Mouse (Mus musculus): Measurements from ENCODE around the gene Jagn1. TPM values are rescaled to one million over a fixed set of nuclear protein-coding genes. Genes with fewer than 3 reads are reported as not detected.

Gene Jagn1
- total RNA-seq, 4 experiments from 2014 or later: 38.5 to 47.0 (median 39.7) TPM

DNA sequence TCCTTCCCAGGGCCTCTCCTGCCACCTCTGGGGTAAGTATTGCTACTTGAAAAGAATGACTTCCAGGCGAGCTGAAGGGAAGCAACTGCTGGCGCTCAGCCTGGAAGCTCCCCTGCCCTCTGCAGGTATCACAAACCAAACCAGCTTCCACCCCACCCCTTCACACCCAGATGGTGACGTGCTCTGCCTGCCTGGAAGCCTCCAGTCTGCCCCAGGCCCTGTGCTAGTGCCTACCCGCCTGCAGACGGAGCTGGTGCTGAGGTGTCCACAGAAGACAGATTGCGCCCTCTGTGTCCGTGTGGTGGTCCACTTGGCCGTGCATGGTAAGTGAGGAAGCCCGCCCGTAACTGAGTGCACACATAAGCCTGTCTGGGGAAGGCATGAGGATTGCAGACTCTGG lies 29.7 kb downstream of the Jagn1 start:
- no peak for DNase-seq (ENCODE audit: low spot score in 2 of 2)

GRCm38 (mm10) chr6:113473246-113473645 lies 30.9 kb downstream of the Jagn1 start:
- DNase-seq (ENCODE audit: low spot score in 2 of 2): no peak

DNA sequence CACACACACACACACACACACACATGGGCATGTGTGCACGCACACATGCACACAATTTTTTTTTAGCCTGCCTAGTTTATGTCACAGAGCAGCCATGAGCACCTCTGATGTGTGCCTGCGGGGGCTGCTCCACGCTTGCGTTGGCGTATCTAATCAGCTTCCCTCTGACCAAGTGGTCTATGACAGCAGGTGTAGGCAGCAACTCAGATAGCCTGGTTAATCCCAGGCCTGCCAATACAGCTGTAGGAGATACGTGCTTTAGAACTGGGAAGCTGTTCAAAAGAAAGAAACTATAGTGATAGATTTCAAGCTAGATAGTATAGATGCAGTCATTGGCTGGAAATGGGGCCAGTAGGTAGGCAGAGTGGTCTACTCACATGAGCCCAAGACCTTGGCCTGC lies 31.3 kb downstream of the Jagn1 start:
- DNase-seq (ENCODE audit: low spot score in 2 of 2): no peak

GRCm38 (mm10) chr6:113477353-113477752 lies 35.0 kb downstream of the Jagn1 start:
- no peak for DNase-seq (ENCODE audit: low spot score in 2 of 2)

DNA sequence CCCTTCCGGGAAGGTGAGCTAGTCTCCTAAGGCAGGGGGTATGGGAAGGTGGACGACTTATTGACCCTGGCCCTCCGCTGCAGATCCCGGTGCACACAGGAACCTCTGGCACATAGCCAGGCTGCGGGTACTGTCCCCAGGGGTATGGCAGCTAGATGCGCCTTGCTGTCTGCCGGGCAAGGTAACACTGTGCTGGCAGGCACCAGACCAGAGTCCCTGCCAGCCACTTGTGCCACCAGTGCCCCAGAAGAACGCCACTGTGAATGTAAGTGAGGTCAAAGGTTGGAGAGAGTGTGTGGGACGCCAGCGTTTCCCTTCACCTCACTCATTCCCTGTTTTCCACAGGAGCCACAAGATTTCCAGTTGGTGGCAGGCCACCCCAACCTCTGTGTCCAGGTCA lies 36.5 kb downstream of the Jagn1 start:
- no peak for DNase-seq (ENCODE audit: low spot score in 2 of 2)

DNA sequence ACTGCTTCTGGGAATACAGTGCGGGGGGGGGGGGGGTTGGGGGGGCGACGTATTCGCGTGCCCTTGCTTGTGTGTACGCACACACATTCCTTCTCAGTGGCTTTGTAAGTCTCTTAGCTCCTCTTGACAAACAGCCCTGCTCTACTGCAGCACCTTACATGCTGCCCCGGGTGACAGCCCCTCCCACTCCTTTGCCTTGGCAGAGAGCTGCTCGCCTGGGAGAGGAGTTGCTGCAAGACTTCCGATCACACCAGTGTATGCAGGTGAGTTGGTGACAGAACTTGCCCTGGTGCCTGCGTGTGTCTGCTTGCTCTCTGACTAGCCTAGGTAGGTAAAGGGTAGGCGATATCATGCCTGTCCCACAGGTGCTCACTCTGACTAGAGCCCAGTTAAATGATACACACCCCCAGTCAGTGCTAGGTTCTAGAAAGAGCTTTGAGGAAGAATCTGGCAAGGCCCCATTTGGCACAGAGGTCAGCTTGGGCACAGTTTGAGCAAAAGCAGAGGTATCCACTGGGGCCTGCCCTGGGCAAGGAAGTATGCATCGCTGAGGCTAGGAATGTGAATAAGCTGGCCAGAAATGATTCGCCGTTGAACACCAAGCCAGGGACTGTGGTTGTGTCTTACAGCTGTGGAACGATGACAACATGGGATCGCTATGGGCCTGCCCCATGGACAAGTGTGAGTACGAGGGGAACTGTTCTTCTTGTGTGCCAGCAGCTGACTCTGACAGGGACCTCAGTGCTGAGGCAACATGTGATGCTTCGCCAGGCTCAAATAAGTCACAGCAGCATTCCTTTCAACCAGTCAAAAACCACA lies 38.4 kb downstream of the Jagn1 start:
- DNase-seq (ENCODE audit: low spot score in 2 of 2): no peak

GRCm38 (mm10) chr6:113482477-113483099 lies 40.2 kb downstream of the Jagn1 start:
- no peak for DNase-seq (ENCODE audit: low spot score in 2 of 2)

- DNase-seq (ENCODE audit: low spot score in 2 of 2): peak; percentile 94
Observed at GRCm38 (mm10) chr6:113483100-113483615, 40.8 kb downstream of the Jagn1 start, which contains the start of gene Creld1. Creld1 (plus strand) TSS chr6:113483297.

GRCm38 (mm10) chr6:113483729-113484128 lies 41.4 kb downstream of the Jagn1 start:
- DNase-seq (ENCODE audit: low spot score in 2 of 2): no peak

DNA sequence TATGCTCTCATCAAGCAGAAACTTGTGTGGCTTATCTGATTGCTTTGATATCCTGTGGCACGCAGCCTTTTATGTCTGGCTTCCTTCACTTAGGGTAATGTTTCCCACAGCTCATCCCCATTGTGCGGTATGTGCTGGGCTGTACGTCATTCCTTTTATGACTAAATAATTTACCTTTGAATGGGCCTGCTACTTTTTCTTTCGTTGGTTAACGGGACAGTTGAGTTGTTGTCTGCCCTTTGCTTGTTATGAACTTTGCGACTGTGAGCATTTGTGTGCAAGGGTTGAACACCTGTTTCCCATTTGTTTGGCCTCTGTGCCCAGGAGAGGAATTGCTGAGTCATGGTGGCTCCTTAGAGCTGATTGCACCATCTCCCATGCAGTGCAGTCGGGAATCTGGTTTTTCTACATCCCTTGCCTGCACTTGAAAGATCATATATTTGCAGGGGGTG lies 44.8 kb downstream of the Jagn1 start:
- no peak for DNase-seq (ENCODE audit: low spot score in 2 of 2)

DNA sequence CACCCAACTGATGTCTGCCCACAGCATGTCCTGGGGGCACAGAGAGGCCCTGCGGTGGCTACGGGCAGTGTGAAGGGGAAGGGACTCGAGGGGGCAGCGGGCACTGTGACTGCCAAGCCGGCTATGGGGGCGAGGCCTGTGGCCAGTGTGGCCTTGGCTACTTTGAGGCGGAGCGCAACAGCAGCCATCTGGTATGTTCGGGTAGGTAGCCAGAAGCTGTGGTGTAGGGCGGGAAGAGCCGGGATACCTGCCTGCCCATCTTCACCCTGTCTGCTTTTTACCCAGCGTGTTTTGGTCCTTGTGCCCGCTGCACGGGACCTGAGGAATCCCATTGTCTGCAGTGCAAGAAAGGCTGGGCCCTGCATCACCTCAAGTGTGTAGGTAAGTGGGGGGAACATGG lies 47.0 kb downstream of the Jagn1 start:
- no peak for DNase-seq (ENCODE audit: low spot score in 2 of 2)

DNA sequence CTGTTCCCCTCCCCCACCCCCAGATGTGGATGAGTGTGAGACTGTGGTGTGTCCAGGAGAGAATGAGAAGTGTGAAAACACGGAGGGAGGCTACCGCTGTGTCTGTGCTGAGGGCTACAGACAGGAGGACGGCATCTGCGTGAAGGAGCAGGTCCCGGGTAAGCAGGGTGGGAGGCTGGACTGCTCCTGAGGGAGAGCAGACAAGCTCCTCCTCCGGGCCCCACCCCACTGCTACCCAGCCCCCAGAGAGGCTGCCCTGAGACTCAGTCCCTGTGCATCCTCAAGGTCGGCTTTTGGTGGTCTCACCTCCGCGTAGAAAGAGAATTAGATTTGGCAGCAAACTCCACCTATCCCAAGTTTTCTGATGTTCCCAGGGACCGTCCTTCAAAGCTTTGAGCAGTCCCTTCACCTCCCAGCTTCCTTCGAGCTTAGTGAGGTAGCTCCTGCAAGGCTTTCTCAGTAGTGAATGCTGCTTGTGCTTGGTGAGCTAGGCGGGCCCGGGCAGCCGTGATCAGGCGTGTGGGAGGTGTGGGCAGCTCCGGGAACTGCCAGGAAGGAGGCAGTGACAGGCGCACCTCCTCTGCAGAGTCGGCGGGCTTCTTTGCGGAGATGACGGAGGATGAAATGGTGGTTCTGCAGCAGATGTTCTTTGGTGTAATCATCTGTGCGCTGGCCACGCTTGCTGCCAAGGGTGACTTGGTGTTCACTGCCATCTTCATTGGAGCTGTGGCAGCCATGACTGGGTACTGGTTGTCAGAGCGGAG lies 49.9 kb downstream of the Jagn1 start:
- peak in 1 of 2 experiments; percentile 60 for DNase-seq (ENCODE audit: low spot score in 2 of 2)

GRCm38 (mm10) chr6:113494258-113494788 lies 52.0 kb downstream of the Jagn1 start:
- DNase-seq (ENCODE audit: low spot score in 2 of 2): peak; percentile 43 to 61

- DNase-seq (ENCODE audit: low spot score in 2 of 2): no peak
Observed at GRCm38 (mm10) chr6:113495071-113495675, 52.8 kb downstream of the Jagn1 start.

Small RNA genes lying within 50 kb of the gene (microRNA-seq; reads per million reads assigned to microRNA genes)
- 0 reads per million in 2 experiments for gene Gm24387

Other genes starting within 250 kb of the Jagn1 start
- gene Lhfpl4, start 247.2 kb upstream of the Jagn1 start, total RNA-seq (2022): 10 to 100 TPM; 71.7 to 80.9 (median 76.9) TPM
- 10 to 100 TPM; 15.5 to 19.9 (median 17.7) TPM for gene Mtmr14, start 204.7 kb upstream of the Jagn1 start, total RNA-seq (2022)
- gene Cpne9, start 160.3 kb upstream of the Jagn1 start, total RNA-seq (2022): 10 to 100 TPM; 19.5 to 24.2 (median 19.9) TPM
- gene Brpf1, start 135.4 kb upstream of the Jagn1 start, total RNA-seq (2022): 10 to 100 TPM; 36.8 to 40.5 (median 38.4) TPM
- 10 to 100 TPM in 2 of 4 experiments, 1 to 10 TPM in 2; 7.6 to 11.1 (median 9.4) TPM for gene Ogg1, start 115.6 kb upstream of the Jagn1 start, total RNA-seq (2022)
- gene Camk1, start 98.6 kb upstream of the Jagn1 start, total RNA-seq (2022): 10 to 100 TPM; 57.2 to 74.1 (median 63.7) TPM
- 10 to 100 TPM; 43.4 to 49.8 (median 47.7) TPM for gene Tada3, start 64.7 kb upstream of the Jagn1 start, total RNA-seq (2022)
- gene Arpc4, start 64.5 kb upstream of the Jagn1 start, total RNA-seq (2022): 100 to 1,000 TPM; 282 to 324 (median 303) TPM
- gene Ttll3, start 53.3 kb upstream of the Jagn1 start, total RNA-seq (2022): 10 to 100 TPM; 17.2 to 21.6 (median 19.6) TPM
- gene Rpusd3, start 23.2 kb upstream of the Jagn1 start, total RNA-seq (2022): 10 to 100 TPM; 27.4 to 39.1 (median 35.2) TPM
- not detected for gene Cidec, start 6.8 kb upstream of the Jagn1 start, total RNA-seq (2022)
- gene Il17re, start 15.9 kb downstream of the Jagn1 start, total RNA-seq (2022): under 1 TPM; 0.22 to 0.45 (median 0.41) TPM
- gene Il17rc, start 28.9 kb downstream of the Jagn1 start, total RNA-seq (2022): 1 to 10 TPM; 3.8 to 6.1 (median 4.8) TPM
- gene Creld1, start 40.7 kb downstream of the Jagn1 start, total RNA-seq (2022): 100 to 1,000 TPM in 2 of 4 experiments, 10 to 100 TPM in 2; 86.9 to 135 (median 104) TPM
- 10 to 100 TPM; 45.3 to 51.3 (median 49.8) TPM for gene Prrt3, start 59.4 kb downstream of the Jagn1 start, total RNA-seq (2022)
- 10 to 100 TPM; 62.1 to 75.3 (median 71.4) TPM for gene Emc3, start 89.1 kb downstream of the Jagn1 start, total RNA-seq (2022)
- 1 to 10 TPM; 2.0 to 2.5 (median 2.3) TPM for gene Fancd2, start 89.1 kb downstream of the Jagn1 start, total RNA-seq (2022)
- gene Fancd2os, start 158.1 kb downstream of the Jagn1 start, total RNA-seq (2022): under 1 TPM in 3 of 4 experiments, not detected in 1; 0.37 to 0.56 (median 0.55) TPM
- 100 to 1,000 TPM; 207 to 213 (median 208) TPM for gene Brk1, start 162.2 kb downstream of the Jagn1 start, total RNA-seq (2022)
- 10 to 100 TPM; 41.0 to 50.5 (median 47.0) TPM for gene Vhl, start 181.4 kb downstream of the Jagn1 start, total RNA-seq (2022)
- 10 to 100 TPM; 19.3 to 25.0 (median 21.7) TPM for gene Irak2, start 195.9 kb downstream of the Jagn1 start, total RNA-seq (2022)